Mouse (Mus musculus): Measurements from ENCODE around the gene Trpc6.

GRCm38 (mm10) chr9:8703516-8703915, 159.6 kb downstream of the Trpc6 start:
- TF ChIP-seq CTCF (IDR thresholded peaks at IDR 0.05; ENCODE audit: low read depth, low read length): no peak
- no peak for TF ChIP-seq POLR2AphosphoS5 (IDR thresholded peaks at IDR 0.05; ENCODE audit: insufficient replicate concordance, low read depth, low read length)
- TF ChIP-seq GATA1 (IDR thresholded peaks at IDR 0.05; ENCODE audit: borderline replicate concordance, low read length): no peak
- TF ChIP-seq TAL1 (conservative IDR thresholded peaks at IDR 0.05; ENCODE audit: low read depth, low read length): no peak
